Mouse (Mus musculus): ENCODE data around the gene Lrrc4. TPM values are rescaled to one million over a fixed set of nuclear protein-coding genes. Genes with fewer than 3 reads are reported as not detected.

Gene Lrrc4
- polyA plus RNA-seq, 1 experiment from 2014 or later, result 2.7 TPM

DNA sequence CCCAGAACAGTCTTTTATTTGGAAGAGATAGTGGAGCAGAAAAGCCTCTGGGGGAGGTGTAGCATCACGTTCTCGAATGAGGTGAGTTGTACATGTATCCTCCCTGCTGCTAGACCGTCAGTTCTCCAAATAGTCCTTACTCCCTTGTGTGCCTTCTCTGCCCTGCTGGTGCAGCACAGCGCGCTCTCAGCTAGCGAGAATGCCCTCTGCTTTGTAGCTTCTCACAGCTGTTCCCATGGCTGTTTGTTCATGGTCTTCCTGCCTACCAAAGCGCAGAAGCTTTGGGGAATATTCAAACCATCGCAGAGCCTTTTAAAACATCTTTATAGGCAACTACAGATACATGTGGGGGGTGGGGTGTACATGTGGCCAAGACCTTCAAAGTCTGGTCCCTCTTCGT is 17.3 kb upstream of the Lrrc4 start:
- WGBS, result 77% methylated on average over 9 of the region's 9 CpGs
- no peaks in the 10 kb centered on the region for H3K9me3 ChIP-seq (ENCODE audit: control insufficient read depth, low read length)
- DNase-seq (ENCODE audit: low spot score, missing footprints) (no peak), ATAC-seq (ENCODE audit: low FRiP score) (no peak)
- H3K9ac ChIP-seq (ENCODE audit: low read length), result no peak overlapping the region
- no peaks in the 10 kb centered on the region for H3K27me3 ChIP-seq (ENCODE audit: control insufficient read depth, insufficient read depth, low read length)
- H3K36me3 ChIP-seq (ENCODE audit: control insufficient read depth, insufficient read depth, low read length), result no peaks in the 10 kb centered on the region
- no peak overlapping the region for H3K4me3 ChIP-seq (ENCODE audit: low read depth, low read length)
- no peak overlapping the region for H3K27ac ChIP-seq (ENCODE audit: low read depth, low read length)
- H3K4me1 ChIP-seq (ENCODE audit: control insufficient read depth, insufficient read depth, low read length), result peaks cover 25% of the 10 kb centered on the region
- no peak overlapping the region for H3K4me2 ChIP-seq

- Histone ChIP-seq H3K9me3 (ENCODE audit: control insufficient read depth, low read length) (no peaks in the 10 kb centered on the region), H3K4me3 (ENCODE audit: low read depth, low read length) (no peak overlapping the region), H3K27me3 (ENCODE audit: control insufficient read depth, insufficient read depth, low read length) (no peaks in the 10 kb centered on the region), H3K36me3 (ENCODE audit: control insufficient read depth, insufficient read depth, low read length) (no peaks in the 10 kb centered on the region), H3K4me1 (ENCODE audit: control insufficient read depth, insufficient read depth, low read length) (peaks cover 20% of the 10 kb centered on the region), H3K9ac (ENCODE audit: low read length) (no peak overlapping the region), H3K27ac (ENCODE audit: low read depth, low read length) (no peak overlapping the region), H3K4me2 (no peak overlapping the region)
- DNase-seq (ENCODE audit: low spot score, missing footprints) (no peak), ATAC-seq (ENCODE audit: low FRiP score) (no peak)
- WGBS, result 77% methylated on average over 6 of the region's 6 CpGs
Observed at GRCm38 (mm10) chr6:28848285-28848794, 16.8 kb upstream of the Lrrc4 start.

GRCm38 (mm10) chr6:28847616-28848015 is 16.1 kb upstream of the Lrrc4 start:
- no peaks in the 10 kb centered on the region for H3K36me3 ChIP-seq (ENCODE audit: control insufficient read depth, insufficient read depth, low read length)
- no peak overlapping the region for H3K27ac ChIP-seq (ENCODE audit: low read depth, low read length)
- WGBS, result 68% methylated on average over 6 of the region's 6 CpGs
- no peaks in the 10 kb centered on the region for H3K27me3 ChIP-seq (ENCODE audit: control insufficient read depth, insufficient read depth, low read length)
- H3K9ac ChIP-seq (ENCODE audit: low read length), result no peak overlapping the region
- no peaks in the 10 kb centered on the region for H3K9me3 ChIP-seq (ENCODE audit: control insufficient read depth, low read length)
- peaks cover 24% of the 10 kb centered on the region for H3K4me1 ChIP-seq (ENCODE audit: control insufficient read depth, insufficient read depth, low read length)
- DNase-seq (ENCODE audit: low spot score, missing footprints) (peak; percentile 73), ATAC-seq (ENCODE audit: low FRiP score) (no peak)
- no peak overlapping the region for H3K4me2 ChIP-seq
- no peak overlapping the region for H3K4me3 ChIP-seq (ENCODE audit: low read depth, low read length)

DNA sequence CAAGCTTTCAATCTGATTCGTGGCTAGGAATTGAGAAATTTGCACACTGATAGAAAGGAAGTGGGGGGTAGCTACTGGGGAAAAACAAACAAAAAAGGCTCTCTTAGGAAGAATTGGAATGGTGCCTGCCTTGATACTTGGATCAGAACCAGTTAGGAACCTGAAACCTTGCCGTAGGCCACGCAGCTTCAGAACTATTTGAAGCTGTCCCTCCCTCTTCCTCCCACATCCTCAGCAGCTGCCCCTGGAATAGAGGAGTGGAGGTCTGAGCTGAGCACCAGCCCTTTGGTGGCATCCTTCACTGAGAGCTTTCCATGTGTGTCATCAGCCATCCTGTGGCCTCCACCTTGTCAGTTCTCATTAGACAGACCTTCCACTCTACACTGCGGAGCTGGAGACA is 14.1 kb upstream of the Lrrc4 start:
- ATAC-seq (ENCODE audit: low FRiP score) (no peak), DNase-seq (ENCODE audit: low spot score, missing footprints) (no peak)
- H3K4me2 ChIP-seq, result no peak overlapping the region
- no peaks in the 10 kb centered on the region for H3K27me3 ChIP-seq (ENCODE audit: control insufficient read depth, insufficient read depth, low read length)
- no peaks in the 10 kb centered on the region for H3K9me3 ChIP-seq (ENCODE audit: control insufficient read depth, low read length)
- 24% methylated on average over 4 of the region's 4 CpGs for WGBS
- peaks cover 33% of the 10 kb centered on the region for H3K4me1 ChIP-seq (ENCODE audit: control insufficient read depth, insufficient read depth, low read length)
- no peak overlapping the region for H3K9ac ChIP-seq (ENCODE audit: low read length)
- H3K27ac ChIP-seq (ENCODE audit: low read depth, low read length), result no peak overlapping the region
- no peak overlapping the region for H3K4me3 ChIP-seq (ENCODE audit: low read depth, low read length)
- H3K36me3 ChIP-seq (ENCODE audit: control insufficient read depth, insufficient read depth, low read length), result no peaks in the 10 kb centered on the region

- H3K9me3 ChIP-seq (ENCODE audit: control insufficient read depth, low read length), result no peaks in the 10 kb centered on the region
- H3K9ac ChIP-seq (ENCODE audit: low read length), result 0 out of 2 replicates have a peak overlapping the region, but pooled peaks have one; percentile 1
- no peaks in the 10 kb centered on the region for H3K27me3 ChIP-seq (ENCODE audit: control insufficient read depth, insufficient read depth, low read length)
- peaks cover 24% of the 10 kb centered on the region for H3K4me1 ChIP-seq (ENCODE audit: control insufficient read depth, insufficient read depth, low read length)
- 49% methylated on average over 4 of the region's 4 CpGs for WGBS
- DNase-seq (ENCODE audit: low spot score, missing footprints), result peak; percentile 90
- peak; percentile 89 for ATAC-seq (ENCODE audit: low FRiP score)
- H3K4me3 ChIP-seq (ENCODE audit: low read depth, low read length), result no peak overlapping the region
- H3K4me2 ChIP-seq, result no peak overlapping the region
- peak overlapping the region; percentile 41 for H3K27ac ChIP-seq (ENCODE audit: low read depth, low read length)
- H3K36me3 ChIP-seq (ENCODE audit: control insufficient read depth, insufficient read depth, low read length), result no peaks in the 10 kb centered on the region
Observed at GRCm38 (mm10) chr6:28842375-28843276, 11.1 kb upstream of the Lrrc4 start.

DNA sequence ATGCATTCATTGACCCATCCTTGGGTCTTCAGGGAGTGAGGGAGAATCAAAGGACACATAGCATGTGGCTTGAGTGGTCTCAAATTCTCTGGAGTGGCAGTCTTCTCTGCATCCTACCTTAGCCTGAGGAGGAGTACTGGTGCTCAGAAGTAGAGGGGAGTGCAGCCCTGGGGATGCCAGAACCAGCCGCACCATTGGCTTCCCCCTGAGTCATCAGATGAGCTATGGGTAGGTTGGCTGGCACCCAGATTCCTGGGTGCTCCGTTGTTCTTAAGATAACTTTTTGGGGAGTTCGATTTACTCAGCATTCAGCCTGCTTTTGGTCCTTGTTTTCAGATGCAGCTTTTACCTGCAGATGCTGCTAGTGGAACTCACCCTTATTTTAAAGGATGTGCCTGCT is 10.0 kb upstream of the Lrrc4 start:
- H3K4me3 ChIP-seq (ENCODE audit: low read depth, low read length), result no peak overlapping the region
- no peaks in the 10 kb centered on the region for H3K27me3 ChIP-seq (ENCODE audit: control insufficient read depth, insufficient read depth, low read length)
- H3K4me2 ChIP-seq, result no peak overlapping the region
- H3K9me3 ChIP-seq (ENCODE audit: control insufficient read depth, low read length), result no peaks in the 10 kb centered on the region
- H3K4me1 ChIP-seq (ENCODE audit: control insufficient read depth, insufficient read depth, low read length), result peaks cover 24% of the 10 kb centered on the region
- no peaks in the 10 kb centered on the region for H3K36me3 ChIP-seq (ENCODE audit: control insufficient read depth, insufficient read depth, low read length)
- no peak overlapping the region for H3K27ac ChIP-seq (ENCODE audit: low read depth, low read length)
- DNase-seq (ENCODE audit: low spot score, missing footprints), result no peak
- 89% methylated on average over 3 of the region's 3 CpGs for WGBS
- ATAC-seq (ENCODE audit: low FRiP score), result no peak
- no peak overlapping the region for H3K9ac ChIP-seq (ENCODE audit: low read length)

DNA sequence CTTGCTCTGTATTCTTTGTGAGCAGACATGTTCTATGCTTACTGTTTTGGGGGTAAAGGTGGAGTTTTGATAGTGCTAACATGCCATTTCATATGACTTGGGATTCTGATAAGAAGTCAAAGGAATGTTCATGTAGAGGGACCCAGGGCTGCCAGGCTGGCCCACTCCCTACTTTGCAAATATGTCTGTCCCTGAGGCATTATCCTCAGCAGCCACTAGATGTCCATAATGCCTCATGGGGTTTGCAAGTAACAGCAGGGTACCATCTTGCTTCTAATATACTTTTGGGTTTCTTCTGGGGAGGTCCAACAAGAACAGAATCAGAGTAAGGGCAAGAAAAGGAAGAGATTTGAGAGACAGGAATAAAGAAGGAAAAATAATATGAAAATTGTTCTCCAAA is 5.1 kb upstream of the Lrrc4 start:
- H3K9me3 ChIP-seq (ENCODE audit: control insufficient read depth, low read length), result no peaks in the 10 kb centered on the region
- ATAC-seq (ENCODE audit: low FRiP score) (no peak), DNase-seq (ENCODE audit: low spot score, missing footprints) (no peak)
- H3K4me3 ChIP-seq (ENCODE audit: low read depth, low read length), result no peak overlapping the region
- no peaks in the 10 kb centered on the region for H3K36me3 ChIP-seq (ENCODE audit: control insufficient read depth, insufficient read depth, low read length)
- no peak overlapping the region for H3K9ac ChIP-seq (ENCODE audit: low read length)
- peaks cover 4% of the 10 kb centered on the region; the same call in 1 of the 2 replicates for H3K27me3 ChIP-seq (ENCODE audit: control insufficient read depth, insufficient read depth, low read length)
- peaks cover 13% of the 10 kb centered on the region for H3K4me1 ChIP-seq (ENCODE audit: control insufficient read depth, insufficient read depth, low read length)
- H3K4me2 ChIP-seq, result no peak overlapping the region
- no peak overlapping the region for H3K27ac ChIP-seq (ENCODE audit: low read depth, low read length)

DNA sequence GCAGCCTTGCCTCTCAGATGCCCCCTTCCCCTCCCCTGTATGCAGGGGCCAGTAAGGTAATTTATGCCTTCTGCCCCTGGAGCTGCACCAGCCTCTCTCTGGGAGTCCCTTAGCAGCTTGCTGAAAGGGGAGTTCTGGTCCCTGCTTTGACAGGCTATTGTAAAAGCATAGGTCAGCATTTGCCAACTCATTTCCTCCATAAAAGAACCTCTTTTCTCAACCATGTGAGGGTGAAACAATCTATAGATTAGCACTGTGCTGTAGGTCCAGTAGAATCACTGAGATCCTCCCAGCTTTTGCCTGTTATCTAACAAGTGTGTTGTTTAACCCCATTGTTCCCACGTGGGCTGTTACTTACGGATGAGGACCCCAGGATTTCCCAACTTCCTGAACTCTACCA is 2.5 kb upstream of the Lrrc4 start:
- Histone ChIP-seq H3K9ac (ENCODE audit: low read length) (no peak overlapping the region; the same call in 1 of the 2 replicates), H3K9me3 (ENCODE audit: control insufficient read depth, low read length) (no peaks in the 10 kb centered on the region), H3K27me3 (ENCODE audit: control insufficient read depth, insufficient read depth, low read length) (peaks cover 8% of the 10 kb centered on the region), H3K27ac (ENCODE audit: low read depth, low read length) (no peak overlapping the region), H3K4me3 (ENCODE audit: low read depth, low read length) (peak overlapping the region; percentile 72), H3K4me1 (ENCODE audit: control insufficient read depth, insufficient read depth, low read length) (peaks cover 20% of the 10 kb centered on the region), H3K4me2 (peak overlapping the region; percentile 99), H3K36me3 (ENCODE audit: control insufficient read depth, insufficient read depth, low read length) (0 out of 2 replicates have a peak, but pooled peaks cover 2% of the 10 kb centered on the region)
- ATAC-seq (ENCODE audit: low FRiP score) (no peak), DNase-seq (ENCODE audit: low spot score, missing footprints) (peak; percentile 88)
- 30% methylated on average over 2 of the region's 2 CpGs for whole genome bisulfite sequencing

GRCm38 (mm10) chr6:28833380-28833822 is 1.9 kb upstream of the Lrrc4 start:
- H3K27ac ChIP-seq (ENCODE audit: low read depth, low read length), result peak overlapping the region; percentile 68; the same call in 1 of the 2 replicates
- H3K36me3 ChIP-seq (ENCODE audit: control insufficient read depth, insufficient read depth, low read length), result 0 out of 2 replicates have a peak, but pooled peaks cover 2% of the 10 kb centered on the region
- H3K9me3 ChIP-seq (ENCODE audit: control insufficient read depth, low read length), result no peaks in the 10 kb centered on the region
- H3K9ac ChIP-seq (ENCODE audit: low read length), result peak overlapping the region; percentile 91
- peak; percentile 78 for ATAC-seq (ENCODE audit: low FRiP score)
- under 1% methylated on average over 37 of the region's 43 CpGs for WGBS
- peak overlapping the region; percentile 72 for H3K4me3 ChIP-seq (ENCODE audit: low read depth, low read length)
- H3K4me2 ChIP-seq, result peak overlapping the region; percentile 99
- H3K4me1 ChIP-seq (ENCODE audit: control insufficient read depth, insufficient read depth, low read length), result peaks cover 25% of the 10 kb centered on the region
- peak; percentile 91 for DNase-seq (ENCODE audit: low spot score, missing footprints)
- H3K27me3 ChIP-seq (ENCODE audit: control insufficient read depth, insufficient read depth, low read length), result peaks cover 8% of the 10 kb centered on the region

All from midbrain, embryonic 11.5 days (tissue).